Mouse (Mus musculus): ENCODE results near the gene Ovch2. TPM values are rescaled to one million over a fixed set of nuclear protein-coding genes. Genes with fewer than 3 reads are reported as not detected.

Ovch2 gene
- polyA plus RNA-seq, 1 experiment, result not detected

- Histone ChIP-seq H3K4me2 (ENCODE audit: low read depth) (no peak overlapping the region), H3K27me3 (ENCODE audit: control insufficient read depth, insufficient read depth, insufficient read length) (no peaks in the 10 kb centered on the region), H3ac (ENCODE audit: control insufficient read depth, insufficient read length) (no peak overlapping the region), H3K36me3 (ENCODE audit: control insufficient read depth, insufficient read depth) (no peaks in the 10 kb centered on the region), H3K79me2 (ENCODE audit: control insufficient read depth, insufficient read depth) (no peaks in the 10 kb centered on the region), H3K4me3 (no peak overlapping the region)
- no peak for TF ChIP-seq POLR2AphosphoS2 (IDR thresholded peaks at IDR 0.05; ENCODE audit: insufficient read length, low read depth)
- TF ChIP-seq E2F4 (IDR thresholded peaks at IDR 0.05; ENCODE audit: insufficient read depth), result no peak
- no peak for TF ChIP-seq SRF (IDR thresholded peaks at IDR 0.05; ENCODE audit: control insufficient read depth, insufficient read length, low read depth)
- no peak for TF ChIP-seq USF1 (IDR thresholded peaks at IDR 0.05; ENCODE audit: low read depth)
Measured at GRCm38 (mm10) chr7:107778216-107778615, 22.8 kb downstream of the Ovch2 start.

- H3K27me3 ChIP-seq (ENCODE audit: control insufficient read depth, insufficient read depth, insufficient read length), result no peaks in the 10 kb centered on the region
- no peak overlapping the region for H3K4me3 ChIP-seq
- H3K4me2 ChIP-seq (ENCODE audit: low read depth), result no peak overlapping the region
- no peaks in the 10 kb centered on the region for H3K36me3 ChIP-seq (ENCODE audit: control insufficient read depth, insufficient read depth)
- no peak overlapping the region for H3ac ChIP-seq (ENCODE audit: control insufficient read depth, insufficient read length)
- H3K79me2 ChIP-seq (ENCODE audit: control insufficient read depth, insufficient read depth), result no peaks in the 10 kb centered on the region
- TF ChIP-seq MYOD1 (IDR thresholded peaks at IDR 0.05; ENCODE audit: control insufficient read depth in 1 of 3, insufficient read length in 2 of 3, low read depth in 2 of 3) (no peak), MAX (IDR thresholded peaks at IDR 0.05; ENCODE audit: low read depth) (no peak), TCF12 (IDR thresholded peaks at IDR 0.05; ENCODE audit: insufficient read depth, poor library complexity, severe bottlenecking) (no peak), SRF (IDR thresholded peaks at IDR 0.05; ENCODE audit: control insufficient read depth, insufficient read length, low read depth) (no peak), POLR2A (IDR thresholded peaks at IDR 0.05; ENCODE audit: insufficient read length, low read depth) (no peak), MYOG (IDR thresholded peaks at IDR 0.05; ENCODE audit: control insufficient read depth in 1 of 3, insufficient read depth in 1 of 3, insufficient read length in 2 of 3, low read depth in 2 of 3) (no peak), CEBPB (IDR thresholded peaks at IDR 0.05; ENCODE audit: insufficient read depth, poor library complexity, severe bottlenecking) (no peak), POLR2AphosphoS2 (IDR thresholded peaks at IDR 0.05; ENCODE audit: insufficient read length, low read depth) (no peak), REST (IDR thresholded peaks at IDR 0.05; ENCODE audit: insufficient read depth, insufficient read length) (no peak)
Measured at GRCm38 (mm10) chr7:107770812-107771211, 30.2 kb downstream of the Ovch2 start.

GRCm38 (mm10) chr7:107757308-107758151 is 43.5 kb downstream of the Ovch2 start, which contains the start of gene Cyb5r2:
TSS of gene Cyb5r2 (minus strand) at chr7:107758032.
- no peak within 1 kb of the TSS for H3ac ChIP-seq (ENCODE audit: control insufficient read depth, insufficient read length)

GRCm38 (mm10) chr7:107756748-107757147 is 44.3 kb downstream of the Ovch2 start:
- Histone ChIP-seq H3K36me3 (ENCODE audit: control insufficient read depth, insufficient read depth) (no peaks in the 10 kb centered on the region), H3K79me2 (ENCODE audit: control insufficient read depth, insufficient read depth) (no peaks in the 10 kb centered on the region), H3K4me3 (no peak overlapping the region), H3K27me3 (ENCODE audit: control insufficient read depth, insufficient read depth, insufficient read length) (no peaks in the 10 kb centered on the region), H3ac (ENCODE audit: control insufficient read depth, insufficient read length) (no peak overlapping the region), H3K4me2 (ENCODE audit: low read depth) (no peak overlapping the region)
- no peak for TF ChIP-seq POLR2AphosphoS2 (IDR thresholded peaks at IDR 0.05; ENCODE audit: insufficient read length, low read depth)
- TF ChIP-seq E2F4 (IDR thresholded peaks at IDR 0.05; ENCODE audit: insufficient read depth), result no peak
- no peak for TF ChIP-seq MYOG (IDR thresholded peaks at IDR 0.05; ENCODE audit: control insufficient read depth in 1 of 3, insufficient read depth in 1 of 3, insufficient read length in 2 of 3, low read depth in 2 of 3)
- no peak for TF ChIP-seq MAX (IDR thresholded peaks at IDR 0.05; ENCODE audit: low read depth)
- no peak for TF ChIP-seq MYOD1 (IDR thresholded peaks at IDR 0.05; ENCODE audit: control insufficient read depth in 1 of 3, insufficient read length in 2 of 3, low read depth in 2 of 3)

More at GRCm38 (mm10) chr7:107757308-107758151, 43.5 kb downstream of the Ovch2 start, which contains the start of gene Cyb5r2:
- TF ChIP-seq MAX (IDR thresholded peaks at IDR 0.05; ENCODE audit: low read depth), result no peak
- no peak for TF ChIP-seq POLR2AphosphoS2 (IDR thresholded peaks at IDR 0.05; ENCODE audit: insufficient read length, low read depth)
- TF ChIP-seq MYOG (IDR thresholded peaks at IDR 0.05; ENCODE audit: control insufficient read depth in 1 of 3, insufficient read depth in 1 of 3, insufficient read length in 2 of 3, low read depth in 2 of 3), result no peak
- TF ChIP-seq TCF3 (IDR thresholded peaks at IDR 0.05; ENCODE audit: insufficient read length, low read depth), result no peak
- TF ChIP-seq POLR2A (IDR thresholded peaks at IDR 0.05; ENCODE audit: insufficient read length, low read depth), result no peak
- no peak for TF ChIP-seq USF1 (IDR thresholded peaks at IDR 0.05; ENCODE audit: low read depth)
- no peak for TF ChIP-seq E2F4 (IDR thresholded peaks at IDR 0.05; ENCODE audit: insufficient read depth)
- no peak for TF ChIP-seq MYOD1 (IDR thresholded peaks at IDR 0.05; ENCODE audit: control insufficient read depth in 1 of 3, insufficient read length in 2 of 3, low read depth in 2 of 3)
- TF ChIP-seq SRF (IDR thresholded peaks at IDR 0.05; ENCODE audit: control insufficient read depth, insufficient read length, low read depth), result no peak
- TF ChIP-seq REST (IDR thresholded peaks at IDR 0.05; ENCODE audit: insufficient read depth, insufficient read length), result no peak
- TF ChIP-seq TCF12 (IDR thresholded peaks at IDR 0.05; ENCODE audit: insufficient read depth, poor library complexity, severe bottlenecking), result no peak
- TF ChIP-seq CEBPB (IDR thresholded peaks at IDR 0.05; ENCODE audit: insufficient read depth, poor library complexity, severe bottlenecking), result no peak
- H3K79me2 ChIP-seq (ENCODE audit: control insufficient read depth, insufficient read depth), result no peaks in the 10 kb centered on the region
- H3K4me2 ChIP-seq (ENCODE audit: low read depth), result no peak within 1 kb of the TSS
- no peak within 1 kb of the TSS for H3K4me3 ChIP-seq
- no peaks in the 10 kb centered on the region for H3K36me3 ChIP-seq (ENCODE audit: control insufficient read depth, insufficient read depth)
- no peaks in the 10 kb centered on the region for H3K27me3 ChIP-seq (ENCODE audit: control insufficient read depth, insufficient read depth, insufficient read length)

GRCm38 (mm10) chr7:107755905-107756304 is 45.1 kb downstream of the Ovch2 start:
- no peaks in the 10 kb centered on the region for H3K79me2 ChIP-seq (ENCODE audit: control insufficient read depth, insufficient read depth)
- H3K4me3 ChIP-seq, result no peak overlapping the region
- no peak overlapping the region for H3K4me2 ChIP-seq (ENCODE audit: low read depth)
- no peaks in the 10 kb centered on the region for H3K27me3 ChIP-seq (ENCODE audit: control insufficient read depth, insufficient read depth, insufficient read length)
- no peak overlapping the region for H3ac ChIP-seq (ENCODE audit: control insufficient read depth, insufficient read length)
- H3K36me3 ChIP-seq (ENCODE audit: control insufficient read depth, insufficient read depth), result no peaks in the 10 kb centered on the region
- TF ChIP-seq CEBPB (IDR thresholded peaks at IDR 0.05; ENCODE audit: insufficient read depth, poor library complexity, severe bottlenecking) (no peak), POLR2AphosphoS2 (IDR thresholded peaks at IDR 0.05; ENCODE audit: insufficient read length, low read depth) (no peak)

Measured in myocyte (in vitro differentiated cells).